Mouse (Mus musculus) G1E (cell line): ENCODE results near the gene Mut.

Source experiments
- CTCF ChIP-seq: IDR thresholded peaks from 2 replicates; pipeline ENCODE4 v1.5.1; 2012; ENCODE audit warnings: low read depth, low read length, inconsistent platforms, mixed read lengths
- TAL1 ChIP-seq: conservative IDR thresholded peaks from 2 replicates; pipeline ENCODE4 v1.6.1; 2012; ENCODE audit warnings: low read depth, low read length, inconsistent platforms, mixed read lengths

DNA sequence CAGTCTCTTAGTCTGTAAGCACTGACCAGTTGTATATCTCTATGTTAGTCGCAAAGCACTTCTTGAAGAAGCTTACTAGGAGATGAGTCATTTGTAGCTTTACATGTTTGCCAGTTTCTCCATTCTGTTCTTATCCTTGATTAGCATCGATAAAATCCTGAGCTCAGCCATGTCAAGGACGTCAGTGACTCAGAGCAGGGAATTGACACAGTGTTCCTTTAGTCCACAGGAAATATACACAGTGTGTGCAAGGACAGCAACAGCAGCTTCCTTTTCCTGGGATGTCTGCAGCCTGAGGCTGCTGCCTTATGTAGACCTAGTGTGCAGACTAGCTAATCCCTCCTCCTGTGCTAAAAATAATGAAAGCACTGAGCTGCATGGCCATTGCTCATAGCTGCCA lies 14.0 kb downstream of the Mut start:
- TF ChIP-seq CTCF (no peak), TAL1 (no peak)
